Mouse (Mus musculus) G1E (cell line): ENCODE measurements around the gene Scaf4.

Source experiments
- CTCF ChIP-seq: IDR thresholded peaks from 2 replicates; pipeline ENCODE4 v1.5.1; 2012; ENCODE audit warnings: low read depth, low read length, inconsistent platforms, mixed read lengths
- GATA1 ChIP-seq: IDR thresholded peaks from 2 replicates; pipeline ENCODE4 v1.6.1; 2012; ENCODE audit warnings: borderline replicate concordance, low read length, inconsistent platforms, mixed read lengths
- POLR2AphosphoS5 ChIP-seq: IDR thresholded peaks from 2 replicates; pipeline ENCODE4 v1.6.1; 2012; ENCODE audit warnings: low read depth, low read length, inconsistent platforms; ENCODE audit not compliant: insufficient replicate concordance
- TAL1 ChIP-seq: conservative IDR thresholded peaks from 2 replicates; pipeline ENCODE4 v1.6.1; 2012; ENCODE audit warnings: low read depth, low read length, inconsistent platforms, mixed read lengths

DNA sequence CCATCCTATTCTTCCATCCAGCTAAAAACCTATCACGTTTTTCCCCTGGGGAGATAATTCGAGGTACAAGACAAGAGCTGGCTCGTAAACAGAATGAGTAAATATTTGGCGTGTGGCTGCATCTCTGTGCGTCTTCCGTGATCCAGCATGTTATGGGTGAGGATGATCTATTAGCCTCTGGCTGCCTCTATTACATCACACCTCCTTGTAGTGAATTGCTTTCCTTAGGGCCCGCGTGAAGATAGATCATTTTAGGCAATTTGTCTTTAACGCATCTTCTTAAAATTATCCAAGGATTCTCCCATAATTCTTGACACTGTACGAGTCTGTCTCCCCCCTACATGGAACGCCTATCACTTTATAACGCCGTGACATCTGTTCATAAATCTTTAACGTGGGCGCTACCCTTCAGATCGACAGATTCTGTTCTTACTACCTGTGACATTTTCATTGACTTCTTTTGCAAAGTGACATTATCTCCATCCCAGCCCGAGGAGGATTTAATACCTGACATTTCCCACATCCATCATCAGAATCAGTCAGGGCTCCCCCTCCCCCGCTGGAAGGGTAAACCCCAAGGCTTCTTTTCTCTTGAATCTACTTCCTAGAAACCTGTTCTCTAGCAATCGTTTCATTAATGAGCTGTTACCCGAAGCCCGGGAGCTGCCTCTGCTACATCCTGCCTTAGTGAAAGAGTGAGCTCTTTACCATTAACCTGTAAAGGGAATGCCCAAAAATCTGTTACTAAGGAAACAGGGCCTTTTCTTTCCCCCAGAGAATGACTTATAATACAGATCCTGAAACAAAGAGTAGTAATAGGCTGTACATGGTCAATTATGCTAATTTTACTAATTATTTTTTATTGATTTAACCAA lies 14.4 kb upstream of the Scaf4 start:
- TF ChIP-seq POLR2AphosphoS5 (no peak), CTCF (no peak), TAL1 (no peak), GATA1 (no peak)
